Mouse (Mus musculus) CH12.LX (cell line): ENCODE measurements at regions not wholly inside any gene's neighbourhood (a gene's known extent, or its start where the extent isn't known, plus 50 kb on each side); places are given as distances from the start of the nearest gene placed in this dataset.

Experiments used
- DNase-seq: peaks from one replicate; pipeline ENCODE4 v3.0.0-alpha.2; 2013; ENCODE audit errors: extremely low read depth
- H3K27ac ChIP-seq: 2 replicates; pipeline ENCODE4 v1.5.1; 2012; ENCODE audit warnings: low read depth, mild to moderate bottlenecking, control low read depth, moderate library complexity; ENCODE audit not compliant: insufficient read depth
- H3K27me3 ChIP-seq: replicated peaks from 2 replicates; pipeline ENCODE3; 2012; ENCODE audit warnings: inconsistent platforms
- H3K36me3 ChIP-seq, 2 experiments: replicated peaks in 1 of 2; 2 replicates each; pipeline versions ENCODE3 to v1.6.1; 2012; ENCODE audit warnings: inconsistent platforms in 1 of 2, low read length in 1 of 2, mild to moderate bottlenecking in 1 of 2, mixed read lengths in 1 of 2, moderate library complexity in 1 of 2; ENCODE audit not compliant: control insufficient read depth in 1 of 2, insufficient read depth in 1 of 2
- H3K4me1 ChIP-seq, 2 experiments: 2 replicates each; pipeline ENCODE4 v1.6.1; 2012; ENCODE audit warnings: inconsistent platforms in 1 of 2, moderate library complexity in 1 of 2; ENCODE audit not compliant: insufficient read depth in 2 of 2, control insufficient read depth in 1 of 2
- H3K4me2 ChIP-seq: 2 replicates; pipeline ENCODE4 v1.6.1; 2012; ENCODE audit warnings: low read depth, mild to moderate bottlenecking, control low read depth; ENCODE audit not compliant: poor library complexity, insufficient read depth, severe bottlenecking
- H3K4me3 ChIP-seq, 3 experiments: fragments of 150-350 bp in 1 of 3; sonication (generic) in 1 of 3; replicated peaks in 1 of 3; 2 replicates each; pipeline versions ENCODE3 to v1.5.1; 2011 to 2012; ENCODE audit warnings: low read depth in 2 of 3, low read length in 2 of 3, mild to moderate bottlenecking in 2 of 3, moderate library complexity in 2 of 3, control low read depth in 1 of 3, improper control_type of control experiment in 1 of 3, inconsistent platforms in 1 of 3, mixed read lengths in 1 of 3; ENCODE audit not compliant: poor library complexity in 1 of 3
- H3K79me2 ChIP-seq: replicated peaks from 2 replicates; pipeline ENCODE4 v1.6.1; 2012; ENCODE audit warnings: mild to moderate bottlenecking, moderate library complexity; ENCODE audit not compliant: control insufficient read depth, poor library complexity, insufficient read depth, severe bottlenecking; ENCODE audit errors: extremely low read depth
- H3K9ac ChIP-seq: 2 replicates; pipeline ENCODE4 v1.6.1; 2012; ENCODE audit warnings: low read depth, mild to moderate bottlenecking, control low read depth, moderate library complexity; ENCODE audit not compliant: insufficient read depth
- H3K9me3 ChIP-seq: replicated peaks from 2 replicates; pipeline ENCODE3; 2012; ENCODE audit warnings: low read length, inconsistent platforms, mixed read lengths
- BHLHE40 ChIP-seq: IDR thresholded peaks from 2 replicates; pipeline ENCODE4 v1.6.1; 2011; ENCODE audit warnings: mild to moderate bottlenecking, low read depth, low read length, improper control_type of control experiment
- CHD2 ChIP-seq: IDR thresholded peaks from 2 replicates; pipeline ENCODE4 v1.6.1; 2011; ENCODE audit warnings: low read length, improper control_type of control experiment
- CTCF ChIP-seq, 2 experiments: IDR thresholded peaks in 1 of 2; conservative IDR thresholded peaks in 1 of 2; 2 replicates each; pipeline ENCODE4 v1.5.1; 2011 to 2012; ENCODE audit warnings: low read depth in 2 of 2, low read length in 2 of 2, improper control_type of control experiment in 1 of 2, inconsistent platforms in 1 of 2, mild to moderate bottlenecking in 1 of 2, moderate library complexity in 1 of 2
- E2F4 ChIP-seq: IDR thresholded peaks from 2 replicates; pipeline ENCODE4 v1.6.1; 2011; ENCODE audit warnings: low read depth, low read length, improper control_type of control experiment; ENCODE audit not compliant: insufficient replicate concordance
- ELF1 ChIP-seq: IDR thresholded peaks from 2 replicates; pipeline ENCODE4 v1.6.1; 2014; ENCODE audit warnings: low read depth, mild to moderate bottlenecking, inconsistent platforms, low read length, improper control_type of control experiment
- EP300 ChIP-seq: IDR thresholded peaks from 2 replicates; pipeline ENCODE4 v1.6.1; 2011; ENCODE audit warnings: low read length, improper control_type of control experiment
- IRF4 ChIP-seq: IDR thresholded peaks from 2 replicates; pipeline ENCODE4 v1.6.1; 2014; ENCODE audit warnings: low read depth, mild to moderate bottlenecking, inconsistent platforms, low read length, improper control_type of control experiment
- MAFK ChIP-seq: IDR thresholded peaks from 2 replicates; pipeline ENCODE4 v1.6.1; 2011; ENCODE audit warnings: low read length, improper control_type of control experiment; ENCODE audit not compliant: insufficient replicate concordance
- MAX ChIP-seq: IDR thresholded peaks from 2 replicates; pipeline ENCODE4 v1.6.1; 2011; ENCODE audit warnings: low read length, improper control_type of control experiment
- MEF2A ChIP-seq: IDR thresholded peaks from 2 replicates; pipeline ENCODE4 v1.6.1; 2014; ENCODE audit warnings: low read depth, mild to moderate bottlenecking, inconsistent platforms, low read length, improper control_type of control experiment, borderline replicate concordance
- MXI1 ChIP-seq: IDR thresholded peaks from 2 replicates; pipeline ENCODE4 v1.6.1; 2011; ENCODE audit warnings: mild to moderate bottlenecking, low read depth, low read length, improper control_type of control experiment
- NELFE ChIP-seq: IDR thresholded peaks from 2 replicates; pipeline ENCODE4 v1.6.1; 2011; ENCODE audit warnings: low read depth, low read length, improper control_type of control experiment
- NRF1 ChIP-seq: IDR thresholded peaks from 2 replicates; pipeline ENCODE4 v1.6.1; 2014; ENCODE audit warnings: low read depth, mild to moderate bottlenecking, inconsistent platforms, low read length, improper control_type of control experiment, moderate library complexity
- PAX5 ChIP-seq: IDR thresholded peaks from 2 replicates; pipeline ENCODE4 v1.6.1; 2012; ENCODE audit warnings: low read length, inconsistent platforms, mixed read lengths
- RAD21 ChIP-seq: IDR thresholded peaks from 2 replicates; pipeline ENCODE4 v1.6.1; 2011; ENCODE audit warnings: low read depth, mild to moderate bottlenecking, low read length, improper control_type of control experiment, moderate library complexity
- RCOR1 ChIP-seq: conservative IDR thresholded peaks from 2 replicates; pipeline ENCODE4 v1.6.1; 2012; ENCODE audit warnings: low read depth, mild to moderate bottlenecking, inconsistent platforms, low read length, improper control_type of control experiment
- SIN3A ChIP-seq: IDR thresholded peaks from 2 replicates; pipeline ENCODE4 v1.6.1; 2012; ENCODE audit warnings: low read length, improper control_type of control experiment, inconsistent platforms
- SMC3 ChIP-seq: IDR thresholded peaks from 2 replicates; pipeline ENCODE4 v1.6.1; 2011; ENCODE audit warnings: low read depth, low read length, improper control_type of control experiment
- USF2 ChIP-seq: conservative IDR thresholded peaks from 2 replicates; pipeline ENCODE4 v1.6.1; 2011; ENCODE audit warnings: low read depth, low read length, improper control_type of control experiment
- ZC3H11A ChIP-seq: IDR thresholded peaks from 2 replicates; pipeline ENCODE4 v1.6.1; 2012; ENCODE audit warnings: low read depth, mild to moderate bottlenecking, inconsistent platforms, low read length, improper control_type of control experiment
- ZMIZ1 ChIP-seq: IDR thresholded peaks from 2 replicates; pipeline ENCODE4 v1.6.1; 2012; ENCODE audit warnings: low read depth, mild to moderate bottlenecking, inconsistent platforms, low read length, improper control_type of control experiment
- ZNF384 ChIP-seq: IDR thresholded peaks from 2 replicates; pipeline ENCODE4 v1.6.1; 2012; ENCODE audit warnings: low read depth, low read length, improper control_type of control experiment, inconsistent platforms
- dilution Hi-C: fragments of 300-500 bp; cut with MboI; formaldehyde crosslinking; loops from 2 replicates; pipeline ENCODE4 v1.14.3; 2020; ENCODE audit warnings: low sequenced_read_pairs; ENCODE audit not compliant: extremely low pct_unique_long_range_greater_than_20kb, extremely low pct_ligation_motif_present
- in situ Hi-C: fragments of 300-500 bp; cut with MboI; formaldehyde crosslinking; loops from 3 replicates; pipeline ENCODE4 v1.14.3; 2019; ENCODE audit warnings: low sequenced_read_pairs, low pct_ligation_motif_present, low pct_unique_long_range_greater_than_20kb, mixed read lengths

GRCm38 (mm10) chr10:65114586-65114985 lies 1024.5 kb upstream of the Lrrtm3 start:
- H3K4me3 ChIP-seq, result no peak overlapping the region
- no peak overlapping the region for H3K4me2 ChIP-seq
- TF ChIP-seq MEF2A, result no peak
- TF ChIP-seq NELFE, result no peak
- no peak for TF ChIP-seq USF2
- TF ChIP-seq NRF1, result no peak
- no peak for TF ChIP-seq E2F4
- no peak for TF ChIP-seq ELF1
- no peak for TF ChIP-seq IRF4
- TF ChIP-seq CTCF (conservative IDR thresholded peaks at IDR 0.05 in 1 of 2, IDR thresholded peaks at IDR 0.05 in 1 of 2; ENCODE audit: low read depth in 2 of 2, low read length in 2 of 2), result no peak
- no peak for TF ChIP-seq SMC3
- no peak for TF ChIP-seq ZNF384
- no peak for TF ChIP-seq CHD2
- no peak for TF ChIP-seq EP300
- TF ChIP-seq SIN3A, result no peak
- TF ChIP-seq MAFK, result no peak
- no peak for TF ChIP-seq BHLHE40
- TF ChIP-seq RAD21, result no peak
- TF ChIP-seq ZC3H11A, result no peak
- H3K27me3 ChIP-seq, result no peaks in the 10 kb centered on the region
- no peak overlapping the region for H3K27ac ChIP-seq
- dilution Hi-C loops (no loop called here), in situ Hi-C loops (no loop called here)
- no peaks in the 10 kb centered on the region for H3K4me1 ChIP-seq
- no peak overlapping the region for H3K9ac ChIP-seq
- H3K79me2 ChIP-seq, result no peaks in the 10 kb centered on the region
- H3K9me3 ChIP-seq, result no peaks in the 10 kb centered on the region
- no peak for DNase-seq
- no peaks in the 10 kb centered on the region for H3K36me3 ChIP-seq

- H3K36me3 ChIP-seq, result no peaks in the 10 kb centered on the region
- dilution Hi-C loops (no loop called here), in situ Hi-C loops (no loop called here)
- no peak overlapping the region for H3K4me2 ChIP-seq
- no peak overlapping the region for H3K4me3 ChIP-seq
- no peak for DNase-seq
- no peak for TF ChIP-seq RCOR1
- TF ChIP-seq ZMIZ1, result no peak
- no peak for TF ChIP-seq MAX
- no peak for TF ChIP-seq PAX5
- TF ChIP-seq CHD2, result no peak
- no peak for TF ChIP-seq MXI1
- TF ChIP-seq EP300, result no peak
- no peak overlapping the region for H3K27ac ChIP-seq
- H3K4me1 ChIP-seq, result no peaks in the 10 kb centered on the region
- no peak overlapping the region for H3K9ac ChIP-seq
- no peaks in the 10 kb centered on the region for H3K9me3 ChIP-seq
- H3K27me3 ChIP-seq, result no peaks in the 10 kb centered on the region
- H3K79me2 ChIP-seq, result no peaks in the 10 kb centered on the region
Measured at GRCm38 (mm10) chr10:65110729-65111128, 1020.7 kb upstream of the Lrrtm3 start.
